Mouse (Mus musculus): Measurements from ENCODE around the gene Cops4. TPM values are rescaled to one million over a fixed set of nuclear protein-coding genes. Genes with fewer than 3 reads are reported as not detected.
A peak's percentile ranks its signal among the peaks of the same experiment; 100 is the strongest.

Cops4 gene
- total RNA-seq, 2 experiments from 2014 or later = 79.0 to 84.4 TPM

GRCm38 (mm10) chr5:100535826-100536225, 17.7 kb downstream of the Cops4 start:
- no peak for DNase-seq (ENCODE audit: extremely low spot score in 1 of 2, low spot score in 1 of 2)

- no peak for DNase-seq (ENCODE audit: extremely low spot score in 1 of 2, low spot score in 1 of 2)
These were observed 18.5 kb downstream of the Cops4 start for GRCm38 (mm10) chr5:100536638-100537037.

DNA sequence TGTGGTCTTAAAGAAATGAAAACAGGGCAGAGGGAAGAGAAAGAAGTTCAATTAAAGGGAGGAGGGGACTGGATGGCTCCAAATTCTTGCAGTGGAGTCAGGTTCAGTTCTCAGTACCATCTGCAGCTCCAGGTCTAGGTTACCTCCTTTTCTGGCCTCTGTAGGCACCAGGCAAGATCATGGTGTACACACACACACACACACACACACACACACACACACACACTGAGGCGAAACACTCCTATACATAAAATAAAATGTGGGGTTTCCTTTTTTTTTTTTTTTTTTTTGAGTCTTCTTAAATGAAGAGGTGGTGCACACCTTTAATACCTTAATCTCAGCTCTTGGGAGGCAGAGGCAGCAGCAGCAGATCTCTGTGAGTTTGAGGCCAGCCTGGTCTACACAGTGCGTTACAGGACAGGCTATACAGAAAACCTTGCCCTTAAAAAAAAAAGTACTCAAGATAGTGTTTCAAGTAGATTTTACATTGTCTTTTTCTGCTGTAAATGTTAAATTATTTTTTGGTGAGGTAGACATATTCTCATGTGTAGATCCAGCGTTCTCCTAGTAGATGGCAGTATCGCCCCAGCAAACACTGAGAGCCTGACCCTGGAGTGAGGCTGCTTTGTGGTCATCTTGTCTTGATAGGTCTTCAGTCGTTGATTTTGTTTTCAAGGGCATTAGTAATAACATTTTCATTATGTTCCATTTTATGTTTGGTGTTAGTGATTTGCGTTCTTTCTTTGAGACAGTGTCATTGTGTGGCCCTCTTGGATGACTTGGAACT, 28.4 kb downstream of the Cops4 start:
- DNase-seq (ENCODE audit: extremely low spot score in 1 of 2, low spot score in 1 of 2) = peak in 1 of 2 experiments; percentile 17

DNA sequence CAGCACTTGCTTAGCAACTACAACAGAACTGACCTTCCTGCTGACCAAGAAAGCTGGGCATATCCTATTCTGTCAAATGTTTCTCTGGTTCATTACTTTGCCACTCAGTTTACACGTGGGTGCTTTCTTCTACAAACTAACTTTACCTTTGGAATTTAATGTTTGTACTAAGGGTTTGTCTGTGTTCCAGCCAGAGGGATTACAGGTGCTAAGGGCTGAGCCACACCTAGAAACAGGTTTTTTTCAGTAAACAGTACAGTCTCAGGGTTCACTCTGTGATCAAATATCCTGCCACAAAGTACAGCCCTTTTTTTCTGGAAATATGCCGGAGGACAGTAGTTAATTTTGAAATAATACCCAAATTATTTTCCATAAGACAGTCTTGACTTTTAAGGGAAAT, 30.1 kb downstream of the Cops4 start:
- no peak for DNase-seq (ENCODE audit: extremely low spot score in 1 of 2, low spot score in 1 of 2)

DNA sequence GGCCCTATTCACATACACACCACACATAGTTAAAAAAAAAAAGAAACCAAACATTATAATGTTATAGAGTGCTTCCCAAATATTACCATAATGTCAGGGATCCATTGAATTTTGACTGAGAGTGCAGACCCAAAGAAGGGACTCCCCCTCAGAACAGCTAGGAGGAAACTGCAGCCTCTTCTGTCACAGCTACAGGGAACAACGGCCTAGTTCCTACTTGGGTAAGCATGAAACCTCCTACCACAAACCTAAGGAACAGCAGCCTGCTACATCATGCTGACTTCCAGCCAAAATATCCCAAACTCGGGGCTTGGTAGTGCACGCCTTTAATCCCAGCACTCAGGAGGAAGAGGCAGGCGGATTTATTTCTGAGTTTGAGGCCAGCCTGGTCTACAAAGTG, 31.2 kb downstream of the Cops4 start:
- DNase-seq (ENCODE audit: extremely low spot score in 1 of 2, low spot score in 1 of 2) = no peak

GRCm38 (mm10) chr5:100550151-100550550, 32.0 kb downstream of the Cops4 start:
- DNase-seq (ENCODE audit: extremely low spot score in 1 of 2, low spot score in 1 of 2) = no peak

GRCm38 (mm10) chr5:100551952-100552351, 33.8 kb downstream of the Cops4 start:
- no peak for DNase-seq (ENCODE audit: extremely low spot score in 1 of 2, low spot score in 1 of 2)

- DNase-seq (ENCODE audit: extremely low spot score in 1 of 2, low spot score in 1 of 2) = no peak
These were observed 35.3 kb downstream of the Cops4 start for GRCm38 (mm10) chr5:100553426-100553825.

DNA sequence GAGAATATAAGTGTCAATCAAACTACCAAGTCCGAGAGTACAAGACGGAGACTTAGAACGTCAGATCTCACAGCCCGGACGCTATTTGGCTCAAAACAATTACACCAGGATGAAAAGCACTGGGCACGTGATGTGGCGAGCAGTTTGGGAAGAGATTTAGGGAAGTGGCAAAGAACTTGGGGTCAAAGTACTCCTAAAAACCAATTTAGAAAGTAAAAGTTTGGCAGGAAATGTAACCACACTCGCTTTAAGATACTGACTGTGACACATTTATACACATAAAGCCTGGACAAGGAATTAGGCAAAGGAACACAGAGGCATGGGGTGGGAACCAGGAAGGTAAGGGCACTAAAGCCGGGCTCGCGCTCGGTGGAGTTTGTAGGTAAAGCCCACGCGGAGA, 38.9 kb downstream of the Cops4 start:
- DNase-seq (ENCODE audit: extremely low spot score in 1 of 2, low spot score in 1 of 2) = no peak

DNA sequence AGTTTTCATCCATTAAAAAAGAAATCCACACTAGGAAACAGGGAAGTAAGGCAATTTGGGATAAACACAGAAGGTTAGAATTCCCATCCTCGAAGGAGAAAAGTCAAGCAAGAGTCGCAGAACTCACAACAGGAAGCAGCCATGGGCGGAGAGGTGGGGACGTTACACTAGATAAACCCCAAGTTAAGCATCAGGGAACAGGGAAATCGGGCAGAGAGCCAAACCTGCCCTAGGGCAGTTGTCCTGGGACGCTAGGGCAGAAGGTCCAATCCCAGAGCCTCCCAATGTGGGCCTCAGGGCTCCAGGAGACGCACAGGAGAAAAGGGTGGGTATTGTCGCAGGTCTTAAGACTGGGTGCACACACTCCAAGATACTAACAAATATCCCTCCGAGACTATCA, 39.4 kb downstream of the Cops4 start:
- DNase-seq (ENCODE audit: extremely low spot score in 1 of 2, low spot score in 1 of 2) = no peak

DNA sequence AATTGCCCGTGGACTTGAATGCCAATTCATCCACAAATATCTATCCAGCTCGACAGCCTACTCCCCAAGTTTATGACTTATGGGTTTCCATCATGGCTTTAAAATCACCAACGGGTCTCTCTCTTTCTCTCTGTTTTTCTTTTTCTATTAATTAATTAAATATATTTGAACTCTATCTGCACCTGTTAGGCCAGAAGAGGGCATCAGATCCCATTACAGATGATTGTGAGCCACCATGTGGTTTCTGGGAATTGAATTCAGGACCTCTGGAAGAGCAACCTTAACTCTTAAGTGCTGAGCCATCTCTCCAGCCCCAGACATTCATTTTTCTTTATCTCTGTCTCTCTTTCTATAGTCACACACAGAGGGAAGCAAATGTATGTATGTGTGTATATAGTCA, 40.7 kb downstream of the Cops4 start:
- DNase-seq (ENCODE audit: extremely low spot score in 1 of 2, low spot score in 1 of 2) = no peak

DNA sequence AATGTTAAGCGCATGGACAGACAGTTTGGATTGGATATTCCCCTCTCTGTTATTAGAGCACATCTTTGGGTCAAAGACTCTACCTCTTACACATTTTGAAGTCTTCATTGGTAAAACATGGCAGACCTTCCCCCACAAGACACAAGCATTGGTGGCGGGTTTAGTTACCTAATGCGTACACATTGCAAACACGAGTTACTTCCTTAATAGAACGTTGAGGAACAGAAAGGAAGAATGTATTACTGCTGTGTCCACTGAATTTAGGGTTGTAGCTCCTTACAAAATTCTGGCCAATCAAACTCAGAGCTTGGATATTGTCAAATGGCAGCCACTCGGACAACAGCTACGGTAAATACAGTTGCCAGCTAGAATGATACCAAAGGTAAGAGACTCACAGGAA, 41.2 kb downstream of the Cops4 start:
- DNase-seq (ENCODE audit: extremely low spot score in 1 of 2, low spot score in 1 of 2) = no peak

- DNase-seq (ENCODE audit: extremely low spot score in 1 of 2, low spot score in 1 of 2) = no peak
These were observed 44.6 kb downstream of the Cops4 start for GRCm38 (mm10) chr5:100562702-100563101.

DNA sequence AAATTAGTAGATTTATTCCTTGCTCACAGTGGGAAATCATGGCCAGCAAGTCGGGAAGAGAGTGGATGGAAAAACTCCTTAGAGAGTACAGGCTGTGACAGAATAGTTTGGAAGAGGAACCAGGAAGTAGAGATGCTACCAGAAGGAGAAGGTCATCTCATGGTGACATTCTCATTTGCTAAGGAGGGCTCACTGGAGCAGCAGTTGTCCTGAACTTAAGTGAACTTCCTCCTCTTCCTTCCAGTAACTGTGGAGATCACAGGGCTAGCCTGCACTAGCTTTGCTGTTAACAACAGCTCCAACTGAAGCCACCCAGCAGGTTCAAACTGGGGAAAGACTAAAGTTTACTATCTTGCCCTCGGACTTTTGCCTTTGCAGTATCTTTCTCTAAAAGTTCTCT, 48.7 kb downstream of the Cops4 start:
- DNase-seq (ENCODE audit: extremely low spot score in 1 of 2, low spot score in 1 of 2) = no peak

GRCm38 (mm10) chr5:100567258-100568032, 49.3 kb downstream of the Cops4 start:
- DNase-seq (ENCODE audit: extremely low spot score in 1 of 2, low spot score in 1 of 2) = no peak

GRCm38 (mm10) chr5:100568177-100568576, 50.1 kb downstream of the Cops4 start:
- no peak for DNase-seq (ENCODE audit: extremely low spot score in 1 of 2, low spot score in 1 of 2)

DNA sequence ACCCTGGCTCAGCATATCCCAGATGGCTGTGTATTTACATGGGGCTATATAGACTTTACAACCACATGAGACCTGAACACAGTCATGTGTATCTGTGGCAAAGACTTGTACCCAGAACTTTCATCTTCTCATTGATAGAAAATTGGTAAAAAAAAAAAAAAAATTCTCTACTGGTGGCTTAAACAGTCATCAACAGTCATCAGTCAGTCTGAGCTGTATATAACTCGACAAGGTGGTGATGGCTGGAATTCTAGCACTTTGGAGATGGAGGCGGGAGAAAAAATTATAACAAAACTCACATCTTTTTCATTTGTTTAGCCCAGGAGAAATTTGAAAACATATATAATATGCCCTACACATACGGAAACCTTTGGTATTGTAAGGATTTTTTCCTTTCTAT, 50.7 kb downstream of the Cops4 start:
- no peak for DNase-seq (ENCODE audit: extremely low spot score in 1 of 2, low spot score in 1 of 2)

DNA sequence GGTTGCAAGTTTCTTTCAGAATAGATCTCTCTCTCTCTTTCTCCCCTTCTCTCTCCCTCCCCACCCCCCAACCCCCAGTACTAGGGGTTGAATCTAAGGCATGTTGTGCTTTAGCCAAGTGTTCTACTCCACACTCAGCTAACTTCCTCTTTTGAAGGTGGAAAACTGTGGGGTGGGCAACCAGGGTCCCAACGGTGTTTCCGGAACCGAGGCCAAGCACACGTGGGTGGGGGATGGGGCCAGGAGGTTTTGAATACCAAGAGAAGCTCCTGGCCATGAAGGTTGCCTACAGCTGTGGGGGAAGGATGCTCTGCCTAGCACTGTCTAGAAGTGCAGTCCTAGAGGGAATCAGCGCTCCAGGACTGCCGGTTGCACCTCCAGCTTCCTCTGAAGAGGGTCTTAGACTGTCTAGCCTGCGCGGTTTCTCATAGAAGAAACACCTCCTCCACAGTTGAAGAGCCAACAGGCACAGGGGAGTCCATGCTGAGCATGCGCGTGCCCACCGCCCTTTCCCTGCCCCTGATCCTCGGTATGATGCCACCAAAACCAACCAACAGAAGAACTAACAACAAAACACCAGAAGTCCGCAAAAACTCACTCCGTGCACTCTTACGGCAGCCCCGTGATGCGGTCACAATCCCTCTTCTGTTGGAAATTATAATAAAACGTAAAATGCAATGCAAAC, 51.3 kb downstream of the Cops4 start:
- DNase-seq (ENCODE audit: extremely low spot score in 1 of 2, low spot score in 1 of 2) = no peak

DNA sequence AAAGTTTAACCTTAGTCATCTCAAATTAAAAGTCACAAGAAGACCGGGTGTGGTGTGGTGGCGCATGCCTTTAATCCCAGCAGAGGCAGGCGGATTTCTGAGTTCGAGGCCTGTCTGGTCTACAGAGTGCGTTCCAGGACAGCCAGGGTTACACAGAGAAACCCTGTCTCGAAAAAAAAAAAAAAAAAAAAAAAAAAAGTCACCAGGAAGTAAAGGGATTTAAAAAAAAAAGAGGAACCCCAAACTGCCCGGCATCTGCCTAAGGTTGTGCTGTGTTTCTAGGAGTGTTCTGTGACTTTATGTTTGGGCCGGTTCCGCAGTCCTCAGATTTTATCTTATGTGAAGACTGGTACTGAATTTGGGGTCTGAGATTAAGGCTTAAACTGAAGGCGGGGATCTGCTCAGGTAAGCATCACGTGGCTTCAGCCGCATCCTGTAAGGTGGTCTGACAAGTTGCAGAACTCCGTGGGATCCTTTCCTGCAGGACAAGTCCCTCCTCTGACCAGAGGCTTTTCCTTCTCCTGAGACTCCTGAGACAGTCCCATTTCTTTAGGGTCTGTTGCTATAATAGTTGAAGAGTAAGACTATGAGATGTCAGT, 52.0 kb downstream of the Cops4 start:
- no peak for DNase-seq (ENCODE audit: extremely low spot score in 1 of 2, low spot score in 1 of 2)

DNA sequence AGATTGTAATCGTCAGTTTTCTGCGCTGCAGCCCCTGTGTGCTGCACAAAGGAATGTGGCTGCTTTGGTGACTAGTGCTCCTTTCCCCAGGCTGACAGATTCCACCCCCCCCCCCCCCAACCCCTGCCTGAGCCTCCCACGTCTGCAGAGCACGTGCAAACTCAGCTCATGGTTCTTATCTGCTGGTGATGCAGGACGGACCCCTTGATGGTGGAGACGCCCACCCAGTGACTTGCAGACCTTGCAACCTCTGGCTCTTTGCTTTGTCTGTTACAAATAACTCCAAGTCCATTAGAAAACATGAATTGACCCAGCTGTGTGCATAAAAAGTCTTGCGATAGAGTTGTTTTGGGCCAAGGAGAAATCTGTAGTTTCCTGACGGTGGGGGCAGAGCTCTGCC, 52.6 kb downstream of the Cops4 start:
- no peak for DNase-seq (ENCODE audit: extremely low spot score in 1 of 2, low spot score in 1 of 2)

- no peak for DNase-seq (ENCODE audit: extremely low spot score in 1 of 2, low spot score in 1 of 2)
These were observed 54.0 kb downstream of the Cops4 start, which contains the start of gene Plac8 for GRCm38 (mm10) chr5:100572069-100572468. Gene Plac8 (minus strand): TSS chr5:100572245.

Data from layer of hippocampus, postnatal 25 days (tissue).